Mouse (Mus musculus) cortical plate, adult 2 months (tissue): ENCODE measurements around the gene Kif17. TPM values are rescaled to one million over a fixed set of nuclear protein-coding genes. Genes with fewer than 3 reads are reported as not detected.
A peak's percentile ranks its signal among the peaks of the same experiment; 100 is the strongest.

Source experiments
- H3K27ac ChIP-seq: fragments of 200-500 bp; 2 replicates; pipeline ENCODE4 v1.5.1; 2012; ENCODE audit warnings: low read length, control low read depth, inconsistent platforms; ENCODE audit not compliant: insufficient read depth
- H3K4me1 ChIP-seq: fragments of 200-500 bp; 2 replicates; pipeline ENCODE4 v1.6.1; 2011; ENCODE audit warnings: low read length; ENCODE audit not compliant: control insufficient read depth, insufficient read depth
- H3K4me3 ChIP-seq: fragments of 200-500 bp; 2 replicates; pipeline ENCODE4 v1.5.1; 2011; ENCODE audit warnings: mild to moderate bottlenecking, low read length, control low read depth; ENCODE audit not compliant: insufficient read depth
- CTCF ChIP-seq: fragments of 200-500 bp; IDR thresholded peaks from 2 replicates; pipeline ENCODE4 v1.5.1; 2011; ENCODE audit warnings: mild to moderate bottlenecking, control low read depth, low read length; ENCODE audit not compliant: insufficient read depth; ENCODE audit errors: extremely low read depth
- POLR2A ChIP-seq: fragments of 200-500 bp; IDR thresholded peaks from 2 replicates; pipeline ENCODE4 v1.6.1; 2011; ENCODE audit warnings: mild to moderate bottlenecking, low read length, control low read depth; ENCODE audit not compliant: insufficient read depth; ENCODE audit errors: extremely low read depth
- polyA plus RNA-seq: library from polyadenylated mRNA; depleted of rRNA; stranded (reverse); fragments of >200 nt; gene quantifications from 2 replicates; pipeline ENCODE4 v1.2.3, GENCODE M21; 2012

Kif17 gene
- polyA plus RNA-seq, 1 experiment: 28.7 TPM

DNA sequence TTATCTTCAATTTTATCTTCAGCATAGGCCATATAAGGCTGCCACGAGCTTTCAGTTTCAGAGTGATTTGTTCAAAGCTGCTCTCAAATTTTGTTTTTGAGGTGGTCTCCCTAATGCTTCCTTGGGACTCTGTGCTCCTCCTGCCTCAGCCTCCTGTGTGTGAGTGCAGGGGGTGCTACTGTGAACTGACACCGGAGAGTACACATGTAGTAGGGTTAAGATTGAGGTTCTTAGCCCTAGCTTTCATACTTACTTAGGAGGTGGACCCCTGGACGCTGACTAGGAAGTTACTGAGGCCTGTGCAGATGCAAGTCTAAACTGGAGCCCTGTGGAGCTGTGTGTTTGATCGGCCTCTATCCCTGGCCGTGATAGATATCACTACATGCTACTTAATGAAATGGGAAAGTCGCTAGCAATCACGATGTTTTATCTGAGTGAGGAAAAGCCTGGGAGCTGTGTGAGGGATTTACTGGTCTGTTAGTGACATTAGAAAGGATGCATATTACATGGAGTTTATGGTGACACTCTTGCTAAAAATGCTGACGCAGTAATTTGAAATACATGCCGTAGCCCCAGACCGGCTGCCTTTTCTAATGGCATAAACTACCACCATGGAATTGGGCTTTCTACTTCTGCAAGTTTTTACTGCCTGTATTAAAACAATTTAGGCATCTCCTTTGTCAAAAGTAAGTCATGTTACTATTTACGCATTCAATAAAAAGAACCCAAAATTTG lies 32.1 kb upstream of the Kif17 start:
- H3K27ac ChIP-seq: no peak overlapping the region; the same call in 1 of the 2 replicates
- TF ChIP-seq CTCF: no peak
- TF ChIP-seq POLR2A: no peak
- peaks cover 7% of the 10 kb centered on the region for H3K4me1 ChIP-seq
- peak overlapping the region; percentile 69 for H3K4me3 ChIP-seq

- H3K27ac ChIP-seq: no peak overlapping the region
- no peak for TF ChIP-seq CTCF
- no peak for TF ChIP-seq POLR2A
- no peak overlapping the region for H3K4me3 ChIP-seq
- peaks cover 7% of the 10 kb centered on the region for H3K4me1 ChIP-seq
Measured at GRCm38 (mm10) chr4:138219331-138219730, 30.9 kb upstream of the Kif17 start.

DNA sequence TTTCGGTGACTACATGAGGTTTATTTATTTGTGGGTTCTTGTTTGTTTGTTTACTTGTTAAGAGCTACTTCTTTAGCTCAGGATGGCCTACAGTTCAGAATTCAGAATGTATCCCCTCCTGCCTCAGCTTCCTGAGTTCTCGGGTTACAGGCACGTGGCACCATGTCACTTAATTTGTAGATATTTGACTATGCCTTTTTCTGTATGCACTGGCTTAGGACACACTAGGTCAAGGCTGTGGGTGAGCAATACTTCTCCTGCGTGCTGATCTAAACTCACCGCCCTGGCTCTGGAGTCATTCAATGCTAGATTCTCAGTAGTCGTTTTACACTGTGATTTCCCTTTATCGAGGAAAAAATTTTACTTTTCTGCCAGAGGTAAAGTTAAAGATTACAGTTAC lies 29.5 kb upstream of the Kif17 start:
- H3K27ac ChIP-seq: no peak overlapping the region
- no peak for TF ChIP-seq POLR2A
- no peak for TF ChIP-seq CTCF
- H3K4me3 ChIP-seq: no peak overlapping the region
- H3K4me1 ChIP-seq: peaks cover 7% of the 10 kb centered on the region

DNA sequence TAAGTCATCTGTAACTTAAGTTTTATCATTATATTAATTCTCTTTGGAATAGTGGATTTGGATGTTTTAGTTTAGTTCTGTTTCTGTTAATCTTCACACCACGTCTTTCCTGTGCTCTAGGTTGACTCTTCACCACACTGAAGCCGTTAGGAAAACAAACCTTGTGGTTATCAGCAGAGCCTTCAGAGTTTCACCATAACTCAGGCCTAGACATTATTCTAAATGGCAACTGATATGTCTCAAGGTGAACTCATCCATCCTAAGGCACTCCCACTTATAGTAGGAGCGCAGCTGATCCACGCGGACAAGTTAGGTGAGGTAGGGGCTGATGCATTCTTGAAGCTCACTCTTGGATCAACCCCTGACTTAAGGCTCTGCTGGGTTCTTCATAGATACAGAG lies 28.8 kb upstream of the Kif17 start:
- Histone ChIP-seq H3K4me1 (peaks cover 7% of the 10 kb centered on the region), H3K27ac (no peak overlapping the region), H3K4me3 (no peak overlapping the region)
- TF ChIP-seq CTCF: no peak
- no peak for TF ChIP-seq POLR2A

DNA sequence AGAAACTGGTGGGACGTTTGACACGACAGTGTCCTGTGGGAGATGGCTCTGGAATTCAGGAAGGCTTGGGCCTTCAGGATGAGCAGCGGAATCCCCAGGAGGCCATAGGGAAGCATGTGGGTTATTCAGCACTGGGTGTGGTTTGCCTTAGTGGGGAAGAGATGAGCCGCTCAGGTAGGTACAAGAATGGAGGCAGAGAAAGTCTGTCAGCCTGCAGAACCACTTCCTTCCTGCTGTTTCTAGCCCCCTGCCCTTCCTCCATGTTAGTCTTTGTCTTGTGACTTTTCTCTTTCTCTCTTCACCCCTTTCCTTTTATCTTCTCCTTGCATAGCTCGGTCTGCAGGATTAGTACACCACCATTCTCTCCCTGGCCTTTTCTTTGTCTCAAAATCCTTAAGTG lies 27.8 kb upstream of the Kif17 start:
- Histone ChIP-seq H3K27ac (no peak overlapping the region), H3K4me3 (no peak overlapping the region), H3K4me1 (peaks cover 7% of the 10 kb centered on the region)
- TF ChIP-seq CTCF (no peak), POLR2A (no peak)

- no peak overlapping the region for H3K27ac ChIP-seq
- no peak overlapping the region for H3K4me3 ChIP-seq
- peaks cover 5% of the 10 kb centered on the region for H3K4me1 ChIP-seq
- TF ChIP-seq CTCF (no peak), POLR2A (no peak)
Measured at GRCm38 (mm10) chr4:138223623-138224022, 26.6 kb upstream of the Kif17 start.

- no peak for TF ChIP-seq POLR2A
- no peak for TF ChIP-seq CTCF
- Histone ChIP-seq H3K27ac (peak overlapping the region; percentile 2; the same call in 1 of the 2 replicates), H3K4me3 (no peak overlapping the region), H3K4me1 (peaks cover 5% of the 10 kb centered on the region; the same call in 1 of the 2 replicates)
Measured at GRCm38 (mm10) chr4:138246756-138247665, 3.2 kb upstream of the Kif17 start.

DNA sequence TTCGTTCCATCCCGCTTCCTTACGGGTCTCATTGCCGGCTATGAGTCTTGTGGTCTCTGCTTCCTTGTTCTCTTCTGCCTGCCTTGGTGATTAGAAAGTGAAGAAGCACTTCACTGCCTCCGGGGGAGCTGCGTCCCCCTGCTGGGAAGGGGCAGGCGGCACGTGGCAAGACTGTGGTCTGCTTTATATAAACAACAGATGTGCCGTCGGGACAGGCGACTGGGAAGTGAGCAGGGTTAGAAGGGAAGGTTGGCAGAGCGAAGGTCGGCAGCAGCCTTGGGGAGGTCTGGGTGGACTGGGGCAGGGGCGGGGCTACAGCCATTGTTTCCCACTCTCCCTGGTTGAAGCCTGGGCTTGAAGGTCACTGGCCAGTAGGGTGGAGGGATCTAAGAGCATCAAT lies 1.6 kb downstream of the Kif17 start:
- no peak overlapping the region for H3K27ac ChIP-seq
- TF ChIP-seq CTCF (no peak), POLR2A (0 out of 2 replicates have a peak, but pooled peaks have one; percentile 14)
- peaks cover 6% of the 10 kb centered on the region; the same call in 1 of the 2 replicates for H3K4me1 ChIP-seq
- peak overlapping the region; percentile 79 for H3K4me3 ChIP-seq

GRCm38 (mm10) chr4:138252231-138252630 lies 2.0 kb downstream of the Kif17 start:
- TF ChIP-seq POLR2A (no peak), CTCF (no peak)

GRCm38 (mm10) chr4:138257116-138257687 lies 7.0 kb downstream of the Kif17 start:
- Histone ChIP-seq H3K27ac (no peak overlapping the region), H3K4me3 (no peak overlapping the region), H3K4me1 (0 out of 2 replicates have a peak, but pooled peaks cover 3% of the 10 kb centered on the region)
- TF ChIP-seq POLR2A: no peak
- no peak for TF ChIP-seq CTCF

More at GRCm38 (mm10) chr4:138252231-138252630, 2.0 kb downstream of the Kif17 start:
- Histone ChIP-seq H3K4me3 (peak overlapping the region; percentile 79), H3K4me1 (peaks cover 6% of the 10 kb centered on the region; the same call in 1 of the 2 replicates), H3K27ac (no peak overlapping the region)
